Mouse (Mus musculus) megakaryocyte, embryonic 14.5 days (primary cell): Measurements from ENCODE around the gene Dnase1l1. TPM values are rescaled to one million over a fixed set of nuclear protein-coding genes. Genes with fewer than 3 reads are reported as not detected.
A peak's percentile ranks its signal among the peaks of the same experiment; 100 is the strongest.

Experiments
- H3K27me3 ChIP-seq: replicated peaks from 2 replicates; pipeline ENCODE3; 2012; ENCODE audit warnings: inconsistent platforms
- H3K36me3 ChIP-seq: replicated peaks from 2 replicates; pipeline ENCODE3; 2012; ENCODE audit warnings: low read length, inconsistent platforms, mixed read lengths
- H3K4me1 ChIP-seq: 2 replicates; pipeline ENCODE4 v1.6.1; 2012; ENCODE audit warnings: inconsistent platforms
- H3K4me3 ChIP-seq: replicated peaks from 2 replicates; pipeline ENCODE3; 2012; ENCODE audit warnings: moderate library complexity, mild to moderate bottlenecking, inconsistent platforms
- H3K9me3 ChIP-seq: 2 replicates; pipeline ENCODE4 v1.6.1; 2012; ENCODE audit warnings: inconsistent platforms
- FLI1 ChIP-seq: IDR thresholded peaks from 2 replicates; pipeline ENCODE4 v1.6.1; 2012; ENCODE audit warnings: low read length, inconsistent platforms, mixed read lengths
- GATA1 ChIP-seq: IDR thresholded peaks from 3 replicates; pipeline ENCODE4 v1.6.1; 2012; ENCODE audit warnings: mixed read lengths, low read length, inconsistent platforms, borderline replicate concordance
- polyA plus RNA-seq: library from polyadenylated mRNA; stranded (reverse); fragments of >175 nt; gene quantifications from 2 replicates; pipeline ENCODE4 v1.2.3, GENCODE M21; 2012; ENCODE audit warnings: low replicate concordance; ENCODE audit not compliant: insufficient read depth

Dnase1l1 gene
- polyA plus RNA-seq, 1 experiment = 2.8 TPM

DNA sequence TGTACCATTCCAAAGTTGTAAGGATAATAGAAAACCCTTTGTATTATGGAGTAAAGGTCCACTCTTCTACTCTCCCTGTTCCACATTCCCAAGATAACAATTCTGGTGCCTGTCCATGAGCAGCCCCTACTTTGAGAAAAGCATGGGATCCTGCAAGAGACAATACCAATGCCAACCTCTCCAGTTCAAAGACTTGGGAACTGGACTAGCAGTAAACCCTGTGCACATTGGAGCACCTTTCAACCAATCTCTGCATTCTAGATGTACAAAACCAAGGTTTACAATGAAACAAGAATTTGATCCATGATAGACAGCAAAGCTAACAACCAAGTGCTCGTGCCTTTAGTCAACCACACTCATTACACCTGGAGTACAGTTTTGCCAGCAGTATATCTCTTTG, 37.0 kb downstream of the Dnase1l1 start:
- Histone ChIP-seq H3K4me1 (peaks cover 54% of the 10 kb centered on the region), H3K4me3 (peak overlapping the region; percentile 94), H3K27me3 (peaks cover 20% of the 10 kb centered on the region), H3K36me3 (peaks cover 36% of the 10 kb centered on the region), H3K9me3 (peaks cover 4% of the 10 kb centered on the region; the same call in 1 of the 2 replicates)
- no peak for TF ChIP-seq GATA1
- TF ChIP-seq FLI1 = no peak

DNA sequence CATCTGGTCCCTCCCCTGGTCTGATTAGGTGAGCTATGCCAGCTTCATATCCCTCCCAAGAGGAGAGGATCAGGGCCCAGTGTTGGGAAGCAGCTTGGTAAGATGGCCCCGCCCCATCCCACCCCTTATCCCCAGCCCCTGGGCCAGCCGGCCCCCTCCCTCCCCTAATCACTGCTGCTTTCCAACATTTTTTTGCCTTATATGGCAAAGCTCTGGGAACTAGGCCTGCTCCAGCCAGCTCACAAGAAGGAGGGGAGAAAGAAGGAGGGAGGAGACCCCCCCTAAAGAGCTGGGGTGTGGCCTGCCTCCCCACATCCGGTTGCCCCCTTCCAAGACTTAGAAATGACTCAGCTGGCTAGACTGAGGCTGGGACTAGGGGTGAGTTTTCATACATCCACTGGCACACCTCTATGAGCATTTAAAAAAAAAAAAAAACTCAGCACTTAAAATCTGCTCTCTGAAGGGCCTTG, 37.5 kb downstream of the Dnase1l1 start:
- Histone ChIP-seq H3K27me3 (peaks cover 22% of the 10 kb centered on the region), H3K9me3 (peaks cover 4% of the 10 kb centered on the region; the same call in 1 of the 2 replicates), H3K4me1 (peaks cover 54% of the 10 kb centered on the region), H3K36me3 (peaks cover 41% of the 10 kb centered on the region), H3K4me3 (peak overlapping the region; percentile 94)
- TF ChIP-seq GATA1 (no peak), FLI1 (no peak)

DNA sequence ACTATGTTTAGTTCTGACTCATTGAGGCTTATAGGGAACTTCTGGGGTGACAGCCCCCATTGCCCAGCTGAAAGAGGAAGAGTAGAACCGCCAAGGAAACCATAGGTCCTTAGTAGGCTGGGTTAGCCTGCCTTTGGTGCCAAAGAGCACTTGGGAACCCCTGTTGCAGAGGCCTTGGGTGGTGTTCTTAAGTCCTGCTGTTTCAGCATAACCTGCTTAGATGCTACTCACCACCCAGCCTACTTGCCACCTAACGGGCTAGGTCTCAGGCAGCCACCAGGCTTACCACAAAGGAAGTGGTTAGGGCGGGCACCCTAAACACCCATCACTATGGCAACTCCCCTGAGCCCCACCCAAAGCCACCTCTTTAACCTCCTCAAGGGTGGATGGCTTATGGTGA, 38.3 kb downstream of the Dnase1l1 start:
- H3K27me3 ChIP-seq = peaks cover 25% of the 10 kb centered on the region
- H3K4me1 ChIP-seq = peaks cover 49% of the 10 kb centered on the region
- H3K4me3 ChIP-seq = peak overlapping the region; percentile 94
- TF ChIP-seq GATA1 (no peak), FLI1 (no peak)
- peaks cover 49% of the 10 kb centered on the region for H3K36me3 ChIP-seq
- peaks cover 4% of the 10 kb centered on the region; the same call in 1 of the 2 replicates for H3K9me3 ChIP-seq

DNA sequence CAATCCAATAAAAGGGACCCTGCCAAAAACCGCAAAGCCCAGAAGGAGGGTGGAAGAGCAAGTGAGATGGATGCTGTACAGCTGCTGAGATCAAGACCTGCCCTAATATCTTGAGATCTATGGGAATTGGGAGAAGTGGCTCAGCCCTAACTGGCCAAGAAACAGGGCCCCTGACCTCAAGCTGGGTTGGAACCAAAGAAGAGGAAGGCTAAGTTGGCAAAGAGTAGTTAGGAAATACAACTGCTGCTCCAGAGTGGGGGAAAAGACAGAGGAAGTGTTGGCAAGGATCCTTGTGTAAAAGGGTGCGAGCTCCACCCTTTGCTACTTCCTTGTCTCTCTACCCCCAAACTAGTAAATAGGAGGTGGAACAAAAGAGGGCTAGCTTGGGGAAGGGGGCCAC, 38.7 kb downstream of the Dnase1l1 start:
- peaks cover 53% of the 10 kb centered on the region for H3K36me3 ChIP-seq
- peaks cover 25% of the 10 kb centered on the region for H3K27me3 ChIP-seq
- peaks cover 4% of the 10 kb centered on the region; the same call in 1 of the 2 replicates for H3K9me3 ChIP-seq
- no peak for TF ChIP-seq GATA1
- no peak for TF ChIP-seq FLI1
- peak overlapping the region; percentile 94 for H3K4me3 ChIP-seq
- H3K4me1 ChIP-seq = peaks cover 48% of the 10 kb centered on the region

DNA sequence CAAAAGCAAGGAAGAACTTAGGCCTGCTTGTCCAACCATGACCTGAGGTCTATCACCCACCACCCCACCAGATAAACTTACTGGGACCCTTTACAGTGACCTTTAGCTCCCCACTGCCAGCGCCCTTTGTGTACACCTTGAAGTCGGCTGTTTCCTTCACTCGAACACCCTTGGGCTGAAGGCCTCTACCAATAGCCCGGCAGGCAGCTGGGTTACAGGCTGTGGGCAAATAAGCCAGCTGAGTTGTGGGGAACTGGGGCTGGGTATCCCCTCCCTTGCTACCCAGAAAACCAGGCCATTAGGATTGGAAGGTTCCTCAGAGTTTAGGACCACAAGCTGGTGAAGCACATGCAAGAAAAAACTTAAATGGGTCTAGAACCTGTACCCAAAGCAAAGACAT, 41.8 kb downstream of the Dnase1l1 start:
- Histone ChIP-seq H3K9me3 (no peaks in the 10 kb centered on the region), H3K4me3 (no peak overlapping the region), H3K27me3 (peaks cover 25% of the 10 kb centered on the region), H3K4me1 (peaks cover 50% of the 10 kb centered on the region), H3K36me3 (peaks cover 81% of the 10 kb centered on the region)
- TF ChIP-seq FLI1 = no peak
- TF ChIP-seq GATA1 = no peak

DNA sequence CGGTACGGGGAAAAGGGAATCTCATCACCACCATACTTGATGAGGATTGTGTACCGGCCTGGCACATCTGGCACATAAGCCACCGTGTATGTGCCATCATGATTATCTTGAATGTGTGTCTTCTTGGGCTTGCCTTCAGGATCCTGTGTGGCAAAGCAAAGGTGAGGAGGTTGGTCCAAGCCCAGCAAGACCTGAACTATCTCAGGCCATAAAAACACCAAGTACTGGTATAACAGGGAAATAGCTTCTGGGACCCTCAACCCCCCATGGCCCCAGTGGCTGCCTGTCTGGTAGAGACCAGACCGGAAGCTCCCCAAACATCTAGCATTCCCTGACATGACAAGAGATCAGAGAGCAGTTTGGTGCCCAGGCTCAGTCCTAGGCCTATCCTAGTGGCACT, 48.9 kb downstream of the Dnase1l1 start:
- H3K4me1 ChIP-seq = peaks cover 21% of the 10 kb centered on the region
- H3K4me3 ChIP-seq = no peak overlapping the region
- peaks cover 97% of the 10 kb centered on the region for H3K36me3 ChIP-seq
- H3K9me3 ChIP-seq = no peaks in the 10 kb centered on the region
- peaks cover 40% of the 10 kb centered on the region for H3K27me3 ChIP-seq
- TF ChIP-seq FLI1 (no peak), GATA1 (no peak)

DNA sequence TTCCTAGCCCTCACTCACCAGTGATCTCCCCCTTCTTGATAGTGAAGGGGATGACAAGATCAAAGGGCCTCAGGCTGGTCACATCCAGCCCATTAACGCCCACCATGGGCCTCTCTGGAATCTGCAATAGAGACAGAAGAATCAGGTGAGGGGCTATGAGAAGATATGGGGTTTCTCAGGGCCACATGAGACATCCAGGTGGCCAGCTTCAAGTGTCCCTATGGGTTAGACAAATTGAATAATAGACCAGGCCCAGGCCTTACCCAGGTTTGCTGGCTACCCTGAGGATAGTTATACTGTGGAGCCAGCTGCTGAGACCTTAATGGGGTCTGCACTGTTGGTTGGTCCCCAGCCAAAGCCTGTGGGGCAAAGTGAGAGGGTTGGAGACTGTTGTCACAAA, 52.1 kb downstream of the Dnase1l1 start:
- peaks cover 43% of the 10 kb centered on the region for H3K27me3 ChIP-seq
- H3K4me1 ChIP-seq = peaks cover 13% of the 10 kb centered on the region; the same call in 1 of the 2 replicates
- H3K36me3 ChIP-seq = peaks cover 100% of the 10 kb centered on the region
- no peaks in the 10 kb centered on the region for H3K9me3 ChIP-seq
- TF ChIP-seq GATA1 (no peak), FLI1 (no peak)
- H3K4me3 ChIP-seq = no peak overlapping the region

Other genes with a start within 250 kb of the Dnase1l1 start
- gene Opn1mw, start 154.9 kb downstream of the Dnase1l1 start, polyA plus RNA-seq = not detected in 2 replicates
- gene Mecp2, start 147.0 kb downstream of the Dnase1l1 start, polyA plus RNA-seq = 13.7 and 25.1 TPM in 2 replicates
- gene Tex28, start 114.5 kb downstream of the Dnase1l1 start, polyA plus RNA-seq = not detected in 2 replicates
- not detected in 2 replicates for gene Tktl1, start 105.1 kb downstream of the Dnase1l1 start, polyA plus RNA-seq
- gene Flna, start 32.5 kb downstream of the Dnase1l1 start, polyA plus RNA-seq = 106 and 299 TPM in 2 replicates
- 39.1 and 49.4 TPM in 2 replicates for gene Emd, start 27.6 kb downstream of the Dnase1l1 start, polyA plus RNA-seq
- 328 and 1,584 TPM in 2 replicates for gene Rpl10, start 11.5 kb downstream of the Dnase1l1 start, polyA plus RNA-seq
- 29.6 and 48.2 TPM in 2 replicates for gene Taz, start 425 bp downstream of the Dnase1l1 start, polyA plus RNA-seq
- gene Atp6ap1, start 14.8 kb upstream of the Dnase1l1 start, polyA plus RNA-seq = 10.7 and 29.6 TPM in 2 replicates
- 38.9 and 88.6 TPM in 2 replicates for gene Gdi1, start 22.7 kb upstream of the Dnase1l1 start, polyA plus RNA-seq
- 3.0 and 35.7 TPM in 2 replicates for gene Fam50a, start 30.7 kb upstream of the Dnase1l1 start, polyA plus RNA-seq
- gene Plxna3, start 46.7 kb upstream of the Dnase1l1 start, polyA plus RNA-seq = 1.3 TPM in 1 of 2 replicates, not detected in the other
- gene Lage3, start 71.3 kb upstream of the Dnase1l1 start, polyA plus RNA-seq = 7.0 and 8.9 TPM in 2 replicates
- 21.1 TPM in 1 of 2 replicates, not detected in the other for gene Ubl4a, start 90.9 kb upstream of the Dnase1l1 start, polyA plus RNA-seq
- gene Slc10a3, start 91.0 kb upstream of the Dnase1l1 start, polyA plus RNA-seq = 1.9 and 3.3 TPM in 2 replicates
- gene Fam3a, start 110.9 kb upstream of the Dnase1l1 start, polyA plus RNA-seq = 4.0 and 8.8 TPM in 2 replicates
- 16.4 and 19.2 TPM in 2 replicates for gene Ikbkg, start 111.0 kb upstream of the Dnase1l1 start, polyA plus RNA-seq
- 5.2 and 16.4 TPM in 2 replicates for gene G6pdx, start 146.9 kb upstream of the Dnase1l1 start, polyA plus RNA-seq
- gene Gm6880, start 199.1 kb upstream of the Dnase1l1 start, polyA plus RNA-seq = not detected in 2 replicates